Mouse (Mus musculus) hindbrain, embryonic 14.5 days (tissue): ENCODE measurements around the gene Avpi1. TPM values are rescaled to one million over a fixed set of nuclear protein-coding genes. Genes with fewer than 3 reads are reported as not detected.

Experiments used
- ATAC-seq: fragments of 200-750 bp; cut with Nextera tagmentation; 2 replicates; pipeline ENCODE4 v1.8.0; 2017; ENCODE audit warnings: moderate number of reproducible peaks, mild to moderate bottlenecking, moderate TSS enrichment, moderate library complexity; ENCODE audit not compliant: low FRiP score
- DNase-seq: peaks from one replicate; pipeline ENCODE4 v3.0.0-alpha.2; 2015; ENCODE audit warnings: low spot score
- H3K27ac ChIP-seq: fragments of 300-500 bp; sonication (generic); 2 replicates; pipeline ENCODE4 v1.5.1; 2014; ENCODE audit warnings: mild to moderate bottlenecking, moderate library complexity
- H3K27me3 ChIP-seq: fragments of 300-500 bp; sonication (generic); 2 replicates; pipeline ENCODE4 v1.6.1; 2014; ENCODE audit warnings: mild to moderate bottlenecking, low read length, mixed read lengths; ENCODE audit not compliant: control insufficient read depth, insufficient read depth
- H3K36me3 ChIP-seq: fragments of 300-500 bp; sonication (generic); replicated peaks from 2 replicates; pipeline ENCODE4 v1.6.1; 2014; ENCODE audit not compliant: control insufficient read depth, insufficient read depth
- H3K4me1 ChIP-seq: fragments of 300-500 bp; sonication (generic); replicated peaks from 2 replicates; pipeline ENCODE4 v1.6.1; 2014; ENCODE audit warnings: antibody characterized with exemption, low read length, mixed read lengths; ENCODE audit not compliant: control insufficient read depth, insufficient read depth
- H3K4me2 ChIP-seq: fragments of 300-500 bp; sonication (generic); replicated peaks from 2 replicates; pipeline ENCODE4 v1.6.1; 2014; ENCODE audit warnings: mild to moderate bottlenecking, moderate library complexity
- H3K4me3 ChIP-seq: fragments of 300-500 bp; sonication (generic); replicated peaks from 2 replicates; pipeline ENCODE4 v1.5.1; 2014; ENCODE audit warnings: mild to moderate bottlenecking, low read length
- H3K9ac ChIP-seq: fragments of 300-500 bp; sonication (generic); 2 replicates; pipeline ENCODE4 v1.6.1; 2014
- H3K9me3 ChIP-seq: fragments of 300-500 bp; sonication (generic); 2 replicates; pipeline ENCODE4 v1.6.1; 2016; ENCODE audit warnings: low read length; ENCODE audit not compliant: control insufficient read depth
- WGBS: fragments of 180-500 bp; shearing (Covaris S2); extraction: QIAGEN DNeasy Blood & Tissue Kit; methylation state at CpG from one replicate; pipeline ENCODE4 v1.1.7; 2014; 5-methylcytosine and 5-hydroxymethylcytosine counted together
- polyA plus RNA-seq: library from polyadenylated mRNA; unstranded; fragments of >200 nt; fragmentation: Nextera tagmentation; extraction: Ambion mirVana; gene quantifications from 2 replicates; pipeline ENCODE4 v1.2.1, GENCODE M21; 2014

Gene Avpi1
- polyA plus RNA-seq, 1 experiment from 2014 or later, result 7.9 TPM

- no peak overlapping the region for H3K27ac ChIP-seq
- DNase-seq, result no peak
- H3K36me3 ChIP-seq, result no peaks in the 10 kb centered on the region
- no peak overlapping the region for H3K4me2 ChIP-seq
- no peak overlapping the region for H3K9ac ChIP-seq
- H3K4me3 ChIP-seq, result no peak overlapping the region
- no peaks in the 10 kb centered on the region for H3K9me3 ChIP-seq
- ATAC-seq, result no peak
- H3K27me3 ChIP-seq, result 0 out of 2 replicates have a peak, but pooled peaks cover 4% of the 10 kb centered on the region
- 25% methylated on average over 7 of the region's 7 CpGs for WGBS
- H3K4me1 ChIP-seq, result no peaks in the 10 kb centered on the region
These were observed 35.3 kb upstream of the Avpi1 start for GRCm38 (mm10) chr19:42164188-42164587.

- Histone ChIP-seq H3K9me3 (no peaks in the 10 kb centered on the region), H3K27ac (no peak within 1 kb of the TSS), H3K27me3 (0 out of 2 replicates have a peak, but pooled peaks cover under 1% of the 10 kb centered on the region), H3K4me2 (no peak within 1 kb of the TSS), H3K4me3 (no peak within 1 kb of the TSS), H3K36me3 (no peaks in the 10 kb centered on the region), H3K4me1 (no peaks in the 10 kb centered on the region), H3K9ac (no peak within 1 kb of the TSS)
- ATAC-seq, result no peak
- WGBS, result 59% methylated on average over 5 of the region's 5 CpGs
- DNase-seq, result no peak
These were observed 34.9 kb upstream of the Avpi1 start, which contains the start of gene Zfyve27 for GRCm38 (mm10) chr19:42163764-42164163. Zfyve27 (plus strand) TSS chr19:42163951.

- ATAC-seq, result no peak
- Histone ChIP-seq H3K9ac (no peak overlapping the region), H3K4me3 (no peak overlapping the region), H3K27ac (no peak overlapping the region; the same call in 1 of the 2 replicates), H3K36me3 (no peaks in the 10 kb centered on the region), H3K4me1 (no peaks in the 10 kb centered on the region), H3K27me3 (no peaks in the 10 kb centered on the region), H3K4me2 (no peak overlapping the region), H3K9me3 (no peaks in the 10 kb centered on the region)
- no peak for DNase-seq
- 63% methylated on average over 13 of the region's 13 CpGs for WGBS
These were observed 29.6 kb upstream of the Avpi1 start for GRCm38 (mm10) chr19:42158246-42159017.

- no peak overlapping the region for H3K9ac ChIP-seq
- no peak overlapping the region for H3K4me3 ChIP-seq
- no peak overlapping the region; the same call in 1 of the 2 replicates for H3K27ac ChIP-seq
- H3K36me3 ChIP-seq, result no peaks in the 10 kb centered on the region
- ATAC-seq (no peak), DNase-seq (no peak)
- no peaks in the 10 kb centered on the region for H3K4me1 ChIP-seq
- 70% methylated on average over 12 of the region's 12 CpGs for WGBS
- no peaks in the 10 kb centered on the region for H3K9me3 ChIP-seq
- H3K27me3 ChIP-seq, result no peaks in the 10 kb centered on the region
- H3K4me2 ChIP-seq, result no peak overlapping the region
These were observed 28.8 kb upstream of the Avpi1 start for GRCm38 (mm10) chr19:42157493-42158237.

GRCm38 (mm10) chr19:42151990-42152389 lies 23.1 kb upstream of the Avpi1 start:
- Histone ChIP-seq H3K36me3 (no peaks in the 10 kb centered on the region), H3K27ac (no peak overlapping the region), H3K4me1 (peaks cover 13% of the 10 kb centered on the region; the same call in 1 of the 2 replicates), H3K4me3 (no peak overlapping the region), H3K4me2 (no peak overlapping the region), H3K9me3 (no peaks in the 10 kb centered on the region), H3K27me3 (peaks cover 18% of the 10 kb centered on the region), H3K9ac (no peak overlapping the region)
- ATAC-seq (0 out of 2 replicates have a peak, but pooled peaks have one; percentile 16), DNase-seq (peak; percentile 85)
- 5% methylated on average over 6 of the region's 6 CpGs for WGBS

- Histone ChIP-seq H3K9ac (peak overlapping the region; percentile 73), H3K27me3 (peaks cover 31% of the 10 kb centered on the region), H3K9me3 (no peaks in the 10 kb centered on the region), H3K36me3 (no peaks in the 10 kb centered on the region), H3K4me1 (peaks cover 13% of the 10 kb centered on the region; the same call in 1 of the 2 replicates), H3K4me2 (peak overlapping the region; percentile 92), H3K27ac (no peak overlapping the region), H3K4me3 (peak overlapping the region; percentile 50)
- no peak for DNase-seq
- WGBS, result 23% methylated on average over 7 of the region's 7 CpGs
- ATAC-seq, result no peak
These were observed 19.7 kb upstream of the Avpi1 start for GRCm38 (mm10) chr19:42148569-42148860.

- under 1% methylated on average over 61 of the region's 63 CpGs for WGBS
- peak overlapping the region; percentile 73 for H3K9ac ChIP-seq
- ATAC-seq, result peak; percentile 32
These were observed 19.1 kb upstream of the Avpi1 start for GRCm38 (mm10) chr19:42147769-42148568.

GRCm38 (mm10) chr19:42147170-42147768 lies 18.4 kb upstream of the Avpi1 start, which contains the start of gene Marveld1:
Marveld1 (plus strand) TSS chr19:42147400.
- Histone ChIP-seq H3K27ac (0 out of 2 replicates have a peak within 1 kb of the TSS, but pooled peaks have one; percentile 5), H3K4me1 (peaks cover 13% of the 10 kb centered on the region; the same call in 1 of the 2 replicates), H3K4me3 (peak within 1 kb of the TSS; percentile 50), H3K27me3 (peaks cover 31% of the 10 kb centered on the region), H3K36me3 (no peaks in the 10 kb centered on the region), H3K4me2 (peak within 1 kb of the TSS; percentile 92), H3K9me3 (no peaks in the 10 kb centered on the region), H3K9ac (peak within 1 kb of the TSS; percentile 73)
- WGBS, result under 1% methylated on average over 12 of the region's 57 CpGs
- ATAC-seq, result peak; percentile 59; the same call in 1 of the 2 replicates
- DNase-seq, result no peak

More at GRCm38 (mm10) chr19:42147769-42148568, 19.1 kb upstream of the Avpi1 start:
- no peaks in the 10 kb centered on the region for H3K9me3 ChIP-seq
- H3K4me1 ChIP-seq, result peaks cover 13% of the 10 kb centered on the region; the same call in 1 of the 2 replicates
- peak overlapping the region; percentile 92 for H3K4me2 ChIP-seq
- no peak for DNase-seq
- no peaks in the 10 kb centered on the region for H3K36me3 ChIP-seq
- H3K27me3 ChIP-seq, result peaks cover 31% of the 10 kb centered on the region
- H3K27ac ChIP-seq, result 0 out of 2 replicates have a peak overlapping the region, but pooled peaks have one; percentile 5
- H3K4me3 ChIP-seq, result peak overlapping the region; percentile 50
